In the genomic region with DNA sequence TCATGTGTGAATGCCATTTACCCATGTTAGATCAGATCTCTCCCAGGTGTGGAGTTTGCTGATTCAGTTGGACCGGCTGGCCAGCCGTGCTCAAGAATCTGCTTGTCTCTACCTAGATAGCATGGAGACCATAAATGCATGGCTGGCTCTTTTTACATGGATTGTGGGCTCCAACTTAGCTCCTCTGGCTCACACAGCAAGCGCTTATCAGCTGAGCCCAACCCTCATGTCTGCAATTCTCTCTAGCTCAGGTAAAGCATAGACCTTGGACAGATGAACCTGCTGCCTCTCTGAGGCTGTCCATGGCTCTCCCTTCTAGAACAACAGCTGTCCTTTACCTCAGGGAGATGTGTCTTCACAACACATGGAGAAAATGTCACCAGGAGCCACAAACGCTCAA, we compare ENCODE assay signal across 22 mouse cellular contexts.
"Had no signal": no experiment of that assay in that cellular context is flagged by ENCODE, and none has a peak within 500 bp of the region (broad histone marks: within the 10 kb centered on the region; RNA-seq: fewer than 3 reads in every experiment).

No protein-coding gene starts in this region.

- H3K9ac ChIP-seq: forebrain, postnatal 0 days; heart, embryonic 12.5 days; hindbrain, embryonic 13.5 days; hindbrain, embryonic 15.5 days; limb, embryonic 12.5 days had no signal

- DNase-seq: forebrain, postnatal 0 days; gastrocnemius, postnatal 14 days; gastrocnemius, postnatal 36 days; heart, adult 18-20 months; heart, postnatal 10 days; heart, postnatal 36 days; kidney, adult 18-20 months; kidney, adult 8-10 months; kidney, postnatal 10 days; kidney, postnatal 25 days; kidney, postnatal 4 days; liver had no signal

- H3K36me3 ChIP-seq: heart, embryonic 10.5 days; heart, embryonic 12.5 days; hindbrain, embryonic 13.5 days; hindbrain, embryonic 15.5 days; limb, embryonic 10.5 days; limb, embryonic 12.5 days had no signal

- H3K4me3 ChIP-seq: heart, embryonic 10.5 days; heart, embryonic 12.5 days; hindbrain, embryonic 13.5 days; hindbrain, embryonic 15.5 days; layer of hippocampus, adult 2 months; left cerebral cortex, adult 2 months; limb, embryonic 10.5 days; limb, embryonic 12.5 days had no signal

- H3K4me1 ChIP-seq: heart, embryonic 10.5 days; hindbrain, embryonic 13.5 days; hindbrain, embryonic 15.5 days; limb, embryonic 10.5 days; limb, embryonic 12.5 days had no signal

- H3K4me2 ChIP-seq: heart, embryonic 12.5 days; hindbrain, embryonic 13.5 days; hindbrain, embryonic 15.5 days; limb, embryonic 12.5 days; liver, embryonic 11.5 days had no signal

- H3K27me3 ChIP-seq: heart, embryonic 12.5 days; hindbrain, embryonic 13.5 days; hindbrain, embryonic 15.5 days; limb, embryonic 12.5 days had no signal

- ATAC-seq: forebrain, postnatal 0 days; hindbrain, postnatal 0 days had no signal

- H3K27ac ChIP-seq: heart, embryonic 10.5 days; hindbrain, embryonic 13.5 days; hindbrain, embryonic 15.5 days; hindbrain, postnatal 0 days; layer of hippocampus, adult 2 months; left cerebral cortex, adult 2 months; limb, embryonic 10.5 days; limb, embryonic 12.5 days had no signal

- H3K9me3 ChIP-seq: heart, embryonic 10.5 days; heart, embryonic 12.5 days; hindbrain, embryonic 13.5 days; hindbrain, embryonic 15.5 days; limb, embryonic 10.5 days; limb, embryonic 12.5 days had no signal
